Mouse (Mus musculus): ENCODE data around the gene Tmem150b. TPM values are rescaled to one million over a fixed set of nuclear protein-coding genes. Genes with fewer than 3 reads are reported as not detected.

Tmem150b gene
- polyA plus RNA-seq, 1 experiment = 122 TPM

DNA sequence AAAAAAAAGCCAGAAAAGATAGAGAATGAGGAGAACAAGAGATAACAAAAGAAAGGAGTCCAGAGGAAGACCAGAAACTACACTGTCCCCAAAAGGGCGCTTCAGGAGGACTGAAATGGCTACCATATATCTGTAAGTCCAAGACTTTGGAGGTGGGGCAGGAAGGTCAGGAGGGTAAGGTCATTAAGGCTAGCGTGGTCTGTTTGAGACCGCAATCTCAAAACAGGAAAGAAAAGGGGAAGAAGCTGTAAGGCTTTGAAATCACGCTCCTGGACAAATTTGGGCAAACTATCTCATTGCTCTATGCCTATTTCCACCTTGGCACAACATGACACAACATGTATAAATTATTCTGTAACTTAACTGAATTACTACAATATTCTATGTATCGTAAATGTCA lies 41.7 kb downstream of the Tmem150b start:
- Histone ChIP-seq H3K27ac (ENCODE audit: insufficient read depth, low read depth, low read length) (no peak overlapping the region), H3K27me3 (ENCODE audit: control insufficient read depth, insufficient read depth, low read length) (no peaks in the 10 kb centered on the region), H3K36me3 (ENCODE audit: control insufficient read depth, insufficient read depth, low read length) (peaks cover 4% of the 10 kb centered on the region), H3K4me3 (ENCODE audit: low read depth, low read length) (no peak overlapping the region), H3K4me1 (ENCODE audit: control insufficient read depth, insufficient read depth, insufficient read length, low read length) (peaks cover 5% of the 10 kb centered on the region)
- TF ChIP-seq CTCF (IDR thresholded peaks at IDR 0.05; ENCODE audit: extremely low read depth, insufficient read length, insufficient replicate concordance, low read depth, low read length) (no peak), POLR2A (IDR thresholded peaks at IDR 0.05; ENCODE audit: low read depth, low read length) (no peak)
- 85% methylated on average over 5 of the region's 5 CpGs for WGBS

DNA sequence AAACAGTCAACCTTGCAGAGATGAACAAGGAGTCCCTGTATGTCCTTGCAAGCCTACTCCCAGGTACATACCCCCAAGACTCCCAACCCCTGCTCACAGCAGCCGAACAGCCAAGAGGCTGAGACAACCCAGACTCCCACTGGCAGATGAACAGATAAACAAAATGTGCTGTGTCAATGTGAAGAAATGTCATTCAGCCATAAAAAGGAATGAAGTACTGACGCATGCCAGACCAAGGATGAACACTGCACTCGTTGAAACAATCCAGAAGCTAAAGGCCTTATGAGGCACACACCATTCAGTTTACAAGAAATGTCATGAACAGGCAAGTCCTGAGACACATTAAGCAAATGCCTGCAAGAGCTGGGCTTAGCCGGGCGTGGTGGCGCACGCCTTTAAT lies 49.8 kb downstream of the Tmem150b start:
- WGBS = 88% methylated on average over 7 of the region's 7 CpGs
- no peak for TF ChIP-seq POLR2A (IDR thresholded peaks at IDR 0.05; ENCODE audit: low read depth, low read length)
- no peak for TF ChIP-seq CTCF (IDR thresholded peaks at IDR 0.05; ENCODE audit: extremely low read depth, insufficient read length, insufficient replicate concordance, low read depth, low read length)
- H3K4me1 ChIP-seq (ENCODE audit: control insufficient read depth, insufficient read depth, insufficient read length, low read length) = peaks cover 3% of the 10 kb centered on the region; the same call in 1 of the 2 replicates
- no peak overlapping the region for H3K4me3 ChIP-seq (ENCODE audit: low read depth, low read length)
- H3K27ac ChIP-seq (ENCODE audit: insufficient read depth, low read depth, low read length) = no peak overlapping the region
- H3K36me3 ChIP-seq (ENCODE audit: control insufficient read depth, insufficient read depth, low read length) = peaks cover 9% of the 10 kb centered on the region
- H3K27me3 ChIP-seq (ENCODE audit: control insufficient read depth, insufficient read depth, low read length) = no peaks in the 10 kb centered on the region

DNA sequence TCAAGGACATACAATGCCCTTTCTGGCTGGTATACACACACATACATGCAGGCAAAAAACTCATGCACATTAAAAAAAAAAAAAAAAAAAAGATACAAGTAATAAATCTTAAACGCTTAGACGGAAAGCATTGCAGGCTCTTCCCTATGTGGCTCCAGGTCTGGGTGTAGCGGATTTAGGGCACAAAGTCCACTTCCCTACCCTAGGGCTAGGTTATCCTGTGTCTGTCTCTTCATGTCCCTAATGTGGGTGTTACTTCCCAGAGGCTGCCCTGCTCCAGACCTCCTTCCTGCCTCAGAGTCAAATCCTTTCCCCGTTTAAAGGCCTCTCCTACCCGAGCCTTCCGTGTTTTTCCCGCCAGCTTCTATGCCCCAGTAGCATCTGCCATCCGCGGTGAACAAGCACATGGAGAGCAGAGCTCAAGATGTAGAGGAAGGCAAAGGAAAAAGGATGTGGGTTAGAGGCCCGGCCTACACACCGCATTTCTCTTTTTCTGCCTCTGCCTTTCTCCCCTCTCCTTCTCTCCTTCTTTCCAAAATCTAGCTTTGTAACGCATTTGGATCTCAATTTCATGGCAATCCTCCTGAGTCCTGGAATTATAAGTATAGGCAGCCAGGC lies 50.8 kb downstream of the Tmem150b start:
- Histone ChIP-seq H3K27me3 (ENCODE audit: control insufficient read depth, insufficient read depth, low read length) (no peaks in the 10 kb centered on the region), H3K27ac (ENCODE audit: insufficient read depth, low read depth, low read length) (0 out of 2 replicates have a peak overlapping the region, but pooled peaks have one; percentile 4), H3K36me3 (ENCODE audit: control insufficient read depth, insufficient read depth, low read length) (peaks cover 8% of the 10 kb centered on the region), H3K4me1 (ENCODE audit: control insufficient read depth, insufficient read depth, insufficient read length, low read length) (peaks cover 3% of the 10 kb centered on the region; the same call in 1 of the 2 replicates), H3K4me3 (ENCODE audit: low read depth, low read length) (no peak overlapping the region)
- WGBS = 60% methylated on average over 12 of the region's 12 CpGs
- TF ChIP-seq CTCF (IDR thresholded peaks at IDR 0.05; ENCODE audit: extremely low read depth, insufficient read length, insufficient replicate concordance, low read depth, low read length) = no peak
- no peak for TF ChIP-seq POLR2A (IDR thresholded peaks at IDR 0.05; ENCODE audit: low read depth, low read length)

DNA sequence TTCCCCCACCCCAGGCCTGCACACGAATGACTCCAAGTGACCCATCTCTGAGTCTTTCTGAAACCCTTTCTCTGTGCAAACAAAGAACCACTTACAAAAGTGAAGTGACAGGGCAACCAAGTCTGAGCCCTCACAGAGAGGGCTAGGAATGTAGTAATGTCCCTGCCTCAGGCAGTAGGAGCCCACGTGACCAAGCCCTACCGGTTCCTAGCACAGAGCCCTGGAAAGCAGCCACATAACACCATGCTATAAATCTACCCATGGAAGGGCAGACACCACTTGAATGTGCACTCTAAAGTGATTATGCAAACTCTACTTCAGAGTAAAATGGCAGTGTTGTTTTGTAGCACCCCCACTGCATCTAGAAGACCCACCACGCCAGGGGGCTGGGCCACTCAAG lies 53.1 kb downstream of the Tmem150b start:
- no peak for TF ChIP-seq CTCF (IDR thresholded peaks at IDR 0.05; ENCODE audit: extremely low read depth, insufficient read length, insufficient replicate concordance, low read depth, low read length)
- no peak for TF ChIP-seq POLR2A (IDR thresholded peaks at IDR 0.05; ENCODE audit: low read depth, low read length)
- H3K27ac ChIP-seq (ENCODE audit: insufficient read depth, low read depth, low read length) = peak overlapping the region; percentile 26; the same call in 1 of the 2 replicates
- peaks cover 3% of the 10 kb centered on the region; the same call in 1 of the 2 replicates for H3K4me1 ChIP-seq (ENCODE audit: control insufficient read depth, insufficient read depth, insufficient read length, low read length)
- no peaks in the 10 kb centered on the region for H3K27me3 ChIP-seq (ENCODE audit: control insufficient read depth, insufficient read depth, low read length)
- H3K4me3 ChIP-seq (ENCODE audit: low read depth, low read length) = no peak overlapping the region
- 80% methylated on average over 4 of the region's 4 CpGs for WGBS
- H3K36me3 ChIP-seq (ENCODE audit: control insufficient read depth, insufficient read depth, low read length) = peaks cover 9% of the 10 kb centered on the region

DNA sequence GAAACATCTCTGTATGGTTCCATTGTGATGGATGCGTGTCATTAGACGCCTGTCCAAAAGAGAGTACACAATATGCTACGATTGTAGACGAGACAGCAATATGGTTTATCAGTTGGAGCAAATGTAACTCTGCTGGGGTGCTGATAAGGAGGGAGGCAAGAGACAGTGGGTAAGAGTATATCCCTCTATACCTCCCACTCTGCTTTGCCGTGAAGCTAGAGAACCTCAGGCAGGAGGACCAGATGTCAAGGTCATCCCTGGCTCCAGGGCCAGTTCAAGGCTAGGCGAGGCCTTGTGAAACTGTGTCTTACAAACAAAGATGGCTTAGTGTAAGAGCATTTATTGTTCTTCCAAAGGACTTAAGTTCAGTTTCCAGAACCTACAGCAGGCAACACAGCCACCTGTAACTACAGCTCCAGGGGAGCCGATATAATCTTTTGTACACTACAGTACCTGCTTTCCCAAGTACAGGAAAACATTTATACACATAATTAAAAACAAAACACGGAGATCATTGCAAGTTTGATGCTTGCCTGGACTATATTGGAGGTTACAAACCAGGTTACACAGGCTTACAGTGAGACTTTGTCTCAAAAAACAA lies 54.3 kb downstream of the Tmem150b start:
- WGBS = 87% methylated on average over 8 of the region's 8 CpGs
- Histone ChIP-seq H3K27ac (ENCODE audit: insufficient read depth, low read depth, low read length) (no peak overlapping the region), H3K27me3 (ENCODE audit: control insufficient read depth, insufficient read depth, low read length) (no peaks in the 10 kb centered on the region), H3K36me3 (ENCODE audit: control insufficient read depth, insufficient read depth, low read length) (peaks cover 8% of the 10 kb centered on the region), H3K4me3 (ENCODE audit: low read depth, low read length) (no peak overlapping the region), H3K4me1 (ENCODE audit: control insufficient read depth, insufficient read depth, insufficient read length, low read length) (peaks cover 3% of the 10 kb centered on the region; the same call in 1 of the 2 replicates)
- TF ChIP-seq POLR2A (IDR thresholded peaks at IDR 0.05; ENCODE audit: low read depth, low read length) (no peak), CTCF (IDR thresholded peaks at IDR 0.05; ENCODE audit: extremely low read depth, insufficient read length, insufficient replicate concordance, low read depth, low read length) (no peak)

DNA sequence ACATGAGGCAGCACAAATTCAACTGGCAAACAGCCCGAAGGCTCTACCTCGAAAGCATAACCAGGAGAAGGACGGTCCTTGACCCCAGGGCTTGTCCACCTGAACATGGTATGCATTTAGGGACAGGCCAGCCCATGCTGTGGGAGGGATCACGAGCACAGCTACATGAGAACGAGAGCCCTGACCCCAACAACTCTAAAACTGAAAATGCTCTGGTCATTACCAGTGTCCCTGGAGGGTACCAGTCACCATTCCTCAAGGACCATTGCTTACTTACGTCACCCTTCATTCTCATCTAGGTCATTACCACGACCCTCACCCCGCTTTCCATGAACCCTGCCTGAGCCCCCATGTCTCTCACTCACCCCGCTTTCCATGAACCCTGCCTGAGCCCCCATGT lies 55.9 kb downstream of the Tmem150b start:
- 96% methylated on average over 9 of the region's 9 CpGs for WGBS
- TF ChIP-seq POLR2A (IDR thresholded peaks at IDR 0.05; ENCODE audit: low read depth, low read length) (no peak), CTCF (IDR thresholded peaks at IDR 0.05; ENCODE audit: extremely low read depth, insufficient read length, insufficient replicate concordance, low read depth, low read length) (no peak)
- H3K27ac ChIP-seq (ENCODE audit: insufficient read depth, low read depth, low read length) = no peak overlapping the region
- H3K4me1 ChIP-seq (ENCODE audit: control insufficient read depth, insufficient read depth, insufficient read length, low read length) = no peaks in the 10 kb centered on the region; the same call in 1 of the 2 replicates
- H3K4me3 ChIP-seq (ENCODE audit: low read depth, low read length) = no peak overlapping the region
- H3K36me3 ChIP-seq (ENCODE audit: control insufficient read depth, insufficient read depth, low read length) = peaks cover 11% of the 10 kb centered on the region
- H3K27me3 ChIP-seq (ENCODE audit: control insufficient read depth, insufficient read depth, low read length) = no peaks in the 10 kb centered on the region

DNA sequence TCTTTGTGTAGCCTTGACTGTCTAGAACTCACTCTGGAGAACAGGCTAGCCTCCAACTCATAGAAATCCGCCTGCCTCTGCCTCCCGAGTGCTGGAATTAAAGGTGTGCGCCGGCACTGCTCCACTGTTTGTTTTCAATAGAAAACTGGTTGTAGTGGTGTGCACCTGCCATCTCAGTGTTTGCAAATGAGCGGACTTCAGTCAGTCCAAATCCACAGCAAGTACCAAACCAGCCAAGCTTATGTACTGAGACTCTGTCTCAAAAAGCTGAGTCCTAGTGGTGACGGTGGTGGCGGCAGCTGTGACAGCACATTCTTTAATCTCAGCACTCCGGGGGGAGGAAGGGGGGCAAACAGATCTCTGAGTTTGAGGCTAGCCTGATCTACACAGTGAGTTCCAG lies 56.5 kb downstream of the Tmem150b start:
- Histone ChIP-seq H3K4me1 (ENCODE audit: control insufficient read depth, insufficient read depth, insufficient read length, low read length) (peaks cover under 1% of the 10 kb centered on the region; the same call in 1 of the 2 replicates), H3K36me3 (ENCODE audit: control insufficient read depth, insufficient read depth, low read length) (peaks cover 12% of the 10 kb centered on the region), H3K27me3 (ENCODE audit: control insufficient read depth, insufficient read depth, low read length) (no peaks in the 10 kb centered on the region), H3K4me3 (ENCODE audit: low read depth, low read length) (no peak overlapping the region), H3K27ac (ENCODE audit: insufficient read depth, low read depth, low read length) (no peak overlapping the region)
- 96% methylated on average over 8 of the region's 8 CpGs for WGBS
- no peak for TF ChIP-seq POLR2A (IDR thresholded peaks at IDR 0.05; ENCODE audit: low read depth, low read length)
- no peak for TF ChIP-seq CTCF (IDR thresholded peaks at IDR 0.05; ENCODE audit: extremely low read depth, insufficient read length, insufficient replicate concordance, low read depth, low read length)
